Mouse (Mus musculus) thymus, postnatal 10 days (tissue): ENCODE results near the gene B4gat1.
"Not testable (repeated sequence)": the region's sequence is repeated elsewhere in the genome, so short reads cannot be mapped to it uniquely, and the experiment has no call there.

Experiments
- DNase-seq, 2 experiments: peaks; one replicate each; pipeline ENCODE4 v3.0.0; 2021; ENCODE audit warnings: low spot score in 2 of 2

Gene B4gat1

DNA sequence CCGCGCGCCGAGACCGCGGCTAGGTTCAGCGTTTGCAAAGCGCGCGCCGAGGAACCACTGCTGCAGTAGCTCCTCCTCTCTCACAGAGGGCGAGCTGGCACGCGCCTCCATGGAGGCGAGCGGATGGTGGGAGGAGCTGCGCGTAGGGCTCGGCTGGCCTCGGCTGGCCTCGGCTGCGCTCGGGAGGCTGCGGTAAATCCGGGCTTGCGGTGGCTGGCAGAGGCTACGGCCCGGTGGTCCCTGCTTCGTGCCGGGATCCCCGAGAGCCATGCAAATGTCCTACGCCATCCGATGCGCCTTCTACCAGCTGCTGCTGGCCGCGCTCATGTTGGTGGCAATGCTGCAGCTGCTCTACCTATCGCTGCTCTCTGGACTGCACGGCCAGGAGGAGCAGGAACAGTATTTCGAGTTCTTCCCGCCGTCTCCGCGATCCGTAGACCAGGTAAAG lies at the start of gene B4gat1, which contains the start of gene AC124502.3:
B4gat1 (plus strand) TSS at position 118 of the 448 bp plus-strand sequence.
AC124502.3 (plus strand) TSS at position 183 of the 448 bp plus-strand sequence.
- peak; percentile 79 to 82 for DNase-seq

DNA sequence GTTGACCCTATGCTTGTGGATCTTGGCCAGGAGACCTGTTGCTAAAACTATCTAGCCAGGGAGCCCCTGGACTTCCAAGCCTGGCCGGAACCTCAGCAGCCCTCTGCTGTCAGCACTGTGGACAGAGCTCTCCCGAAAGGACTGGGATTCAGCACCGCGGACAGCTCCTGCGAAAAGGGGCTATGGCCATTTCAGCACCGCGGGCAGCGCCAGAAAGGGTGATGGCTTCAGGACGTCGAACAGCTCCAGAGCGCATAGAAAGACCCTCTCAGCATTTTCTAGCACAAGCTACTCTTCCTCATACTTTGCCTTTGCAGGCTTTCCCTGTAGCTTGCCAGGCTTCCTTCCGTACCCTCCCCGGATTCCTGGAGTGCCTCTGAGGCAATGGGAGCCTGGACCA lies 49.6 kb upstream of the B4gat1 start:
- peak; percentile 73 to 96 for DNase-seq

DNA sequence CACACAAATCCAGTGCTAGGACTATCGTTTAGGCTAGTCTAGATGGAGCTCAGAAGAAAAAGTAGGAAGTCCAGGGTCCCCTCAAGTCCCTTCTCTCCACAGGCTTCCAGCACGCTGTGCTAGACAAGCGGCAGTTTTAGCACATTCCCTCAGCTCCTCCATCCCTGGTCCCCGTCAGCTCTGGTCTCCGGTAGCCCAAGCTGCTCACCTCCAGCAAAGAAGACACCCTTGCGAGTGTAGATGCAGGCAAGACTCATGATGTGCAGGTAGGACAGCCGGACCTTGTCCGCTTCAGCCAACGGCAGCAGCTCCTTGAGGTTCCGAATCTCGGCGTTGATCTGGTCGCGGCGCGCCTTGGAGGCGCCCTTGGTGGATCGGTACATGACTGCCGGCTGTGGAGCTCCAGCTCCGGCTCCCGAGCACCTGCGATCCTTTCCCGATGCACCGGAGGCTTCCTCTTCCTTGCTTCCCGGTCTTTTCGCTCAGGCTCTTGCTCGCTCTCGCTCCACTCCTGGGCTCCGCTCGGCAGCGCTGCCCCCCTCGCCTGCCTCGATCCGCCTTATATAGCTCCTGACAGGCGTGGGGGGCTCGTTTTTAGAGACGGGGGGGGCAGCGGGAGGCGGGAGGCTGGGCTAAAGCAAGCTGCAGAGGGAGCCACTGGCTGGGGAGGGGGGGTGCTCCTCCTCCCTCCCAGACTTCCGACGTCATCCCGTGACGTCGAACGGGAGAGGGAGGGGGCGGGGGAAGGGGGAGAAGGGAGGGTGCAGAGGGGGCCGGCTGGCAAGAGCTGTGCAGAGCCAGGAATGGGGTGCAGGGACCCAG lies 49.0 kb upstream of the B4gat1 start:
- no peak for DNase-seq

DNA sequence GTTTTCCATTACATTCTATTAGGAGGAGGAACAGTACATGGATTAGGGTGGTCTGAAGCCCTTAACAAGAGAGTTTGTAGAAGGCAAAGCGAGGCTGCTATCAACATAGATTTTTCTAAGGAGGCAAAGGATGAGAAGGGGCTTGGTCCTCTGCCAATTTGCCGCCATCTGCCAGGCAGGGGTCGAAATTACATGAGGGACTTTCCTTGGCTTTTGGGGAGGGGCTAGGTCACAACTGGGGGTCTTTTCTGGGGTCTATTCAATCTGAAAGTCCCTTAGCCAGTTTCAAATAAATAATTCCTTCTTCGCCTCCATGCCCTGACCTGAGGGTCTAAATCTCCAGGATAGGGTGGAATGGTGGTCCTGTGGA lies 48.4 kb upstream of the B4gat1 start, which contains the start of gene Npas4:
Npas4 (minus strand) TSS at position 61 of the 370 bp plus-strand sequence.
- DNase-seq = no peak

DNA sequence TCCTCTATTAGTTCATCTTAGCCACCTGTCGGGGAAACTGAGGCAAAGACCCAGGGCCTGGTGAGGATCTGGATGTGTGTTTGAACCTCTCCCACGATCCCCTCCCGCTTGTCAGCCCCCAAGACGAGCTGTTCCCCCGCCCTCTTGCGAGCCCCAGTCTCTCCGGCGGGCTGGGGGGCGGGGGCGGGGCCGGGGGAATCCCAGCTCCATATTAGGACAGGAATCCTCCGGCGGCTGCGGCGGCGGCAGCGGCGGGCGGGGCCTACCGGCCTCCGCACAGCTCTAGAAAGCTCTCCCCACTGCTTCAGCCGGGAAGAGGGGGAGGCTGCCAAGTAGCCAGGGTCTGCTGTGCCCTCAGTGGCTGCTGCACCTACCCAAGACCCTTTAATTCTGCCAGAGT lies 47.9 kb upstream of the B4gat1 start:
- no peak for DNase-seq

DNA sequence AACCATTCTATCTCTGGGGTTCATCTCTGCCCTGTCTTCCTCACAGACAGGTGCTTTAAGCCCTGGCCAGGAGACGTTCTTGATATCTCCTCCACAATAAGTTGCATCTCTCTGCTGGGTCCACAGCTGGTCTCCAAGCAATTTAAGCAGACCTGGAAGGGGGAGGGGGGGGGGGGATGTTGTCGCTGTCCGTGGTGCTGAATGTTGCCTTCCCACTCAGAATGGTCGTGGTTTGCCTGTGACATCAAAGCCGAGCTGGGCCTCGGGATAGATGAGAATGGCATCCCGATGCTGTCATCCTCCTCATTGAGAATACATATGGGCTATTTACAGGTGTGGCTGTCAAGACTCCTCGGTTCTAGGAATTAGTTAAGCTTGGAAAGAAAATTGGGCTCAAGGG lies 46.3 kb upstream of the B4gat1 start:
- no peak for DNase-seq

DNA sequence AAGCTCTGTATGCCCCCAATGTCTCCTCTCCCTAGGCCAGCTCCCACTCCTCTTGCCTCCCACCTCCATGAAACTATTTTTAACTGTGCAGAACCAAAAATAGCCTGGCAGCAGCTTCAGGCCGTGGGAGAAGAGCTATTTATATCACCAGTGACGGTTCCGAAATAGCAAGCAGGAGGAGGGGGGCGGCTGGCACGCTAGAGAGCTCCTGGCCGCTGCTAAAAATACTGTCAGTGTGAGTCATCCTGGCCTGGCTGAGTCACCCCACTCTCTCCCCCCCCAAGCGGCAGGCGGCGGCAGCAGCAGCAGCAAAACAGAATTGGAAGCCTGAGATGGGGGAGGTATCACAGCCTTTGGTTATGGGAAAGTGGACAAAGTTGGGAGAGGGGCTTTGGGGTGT lies 45.7 kb upstream of the B4gat1 start:
- no peak for DNase-seq

DNA sequence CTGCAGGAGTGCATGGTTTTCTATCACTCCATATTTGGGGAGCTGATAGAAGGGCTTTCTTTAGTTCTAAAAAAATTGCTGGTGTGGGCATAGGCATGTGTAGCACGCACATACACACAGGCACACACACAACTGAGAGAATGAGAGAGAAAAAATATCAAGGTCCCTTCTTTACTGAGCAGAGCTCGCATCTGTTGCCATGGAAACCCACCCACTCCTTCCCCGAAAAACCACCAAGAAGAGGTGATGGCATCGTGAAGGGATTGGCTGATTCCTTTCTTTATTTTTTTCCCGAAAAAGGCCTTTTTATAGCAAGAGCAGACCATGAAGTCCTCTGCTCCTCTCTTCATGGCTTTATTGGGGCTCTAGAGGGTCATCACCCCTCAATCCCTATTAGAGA lies 44.6 kb upstream of the B4gat1 start:
- no peak for DNase-seq

DNA sequence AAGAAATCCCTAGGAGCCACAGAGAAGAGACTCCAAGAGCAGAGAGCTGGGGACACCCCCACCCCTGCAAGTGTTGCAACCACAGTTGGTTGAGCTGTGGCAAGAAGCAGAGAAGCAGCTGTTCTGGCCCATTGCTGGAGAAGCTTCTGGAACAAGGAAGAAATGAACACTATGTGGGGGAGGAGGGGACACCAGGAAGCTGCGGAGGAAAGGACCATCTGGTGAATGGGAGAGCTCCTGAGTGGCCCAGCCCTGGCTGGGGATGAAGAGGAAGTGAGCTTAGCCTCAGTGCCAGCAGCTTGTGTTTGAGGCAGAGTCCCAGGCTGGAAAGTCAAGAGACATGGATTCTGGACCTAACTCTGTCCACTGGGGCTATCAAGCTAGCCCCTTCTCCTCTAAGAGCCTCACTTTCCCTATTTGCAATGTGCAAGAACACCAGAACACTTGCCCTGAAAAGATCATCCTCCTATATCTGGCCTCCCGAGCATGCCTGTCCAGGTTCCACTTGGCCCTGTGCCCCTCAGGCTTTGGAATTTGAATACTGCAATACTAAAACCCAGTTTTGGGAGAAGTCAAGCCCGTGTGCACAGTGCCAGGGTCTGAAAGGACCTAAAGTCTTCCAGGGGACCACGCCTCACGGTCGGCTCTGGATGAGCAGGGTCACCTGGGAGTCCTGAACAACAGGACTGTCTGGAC lies 39.0 kb upstream of the B4gat1 start:
- no peak for DNase-seq

DNA sequence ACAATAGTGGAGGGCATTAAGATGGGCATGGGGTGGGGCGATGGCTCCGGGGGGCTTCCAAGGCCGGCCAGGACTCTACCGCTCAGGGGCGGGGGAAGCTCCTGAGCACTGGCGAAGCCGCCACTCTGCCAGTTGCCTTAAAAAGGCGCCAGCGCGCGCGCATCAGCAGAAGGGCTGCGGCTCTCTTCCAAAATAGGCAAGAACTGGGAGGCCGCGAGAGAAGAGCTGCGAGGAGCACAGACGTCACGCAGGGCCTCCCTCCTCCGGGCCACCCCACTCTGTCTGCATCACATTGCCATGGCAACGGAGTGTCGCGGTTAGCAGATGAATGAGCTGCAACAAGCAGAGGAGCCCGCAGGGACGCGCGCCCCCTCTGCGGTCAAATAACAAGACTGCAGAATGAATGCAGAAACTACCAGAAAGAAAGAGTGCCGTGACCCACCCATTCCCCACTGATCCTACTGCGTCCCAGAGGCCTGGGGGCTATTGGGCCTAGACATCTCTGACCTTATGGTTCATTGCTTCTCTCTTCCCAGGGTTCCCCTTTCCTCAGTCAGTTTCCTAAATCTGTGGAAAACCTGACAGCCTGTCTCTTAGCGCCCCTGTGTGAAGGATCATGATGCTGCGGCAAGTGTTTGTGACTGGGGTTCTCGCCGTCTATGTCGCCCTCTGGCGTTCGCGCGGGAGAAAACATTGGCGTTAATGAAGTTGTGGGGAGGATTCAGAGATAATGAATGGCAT lies 36.8 kb upstream of the B4gat1 start:
- peak; percentile 84 to 86 for DNase-seq

DNA sequence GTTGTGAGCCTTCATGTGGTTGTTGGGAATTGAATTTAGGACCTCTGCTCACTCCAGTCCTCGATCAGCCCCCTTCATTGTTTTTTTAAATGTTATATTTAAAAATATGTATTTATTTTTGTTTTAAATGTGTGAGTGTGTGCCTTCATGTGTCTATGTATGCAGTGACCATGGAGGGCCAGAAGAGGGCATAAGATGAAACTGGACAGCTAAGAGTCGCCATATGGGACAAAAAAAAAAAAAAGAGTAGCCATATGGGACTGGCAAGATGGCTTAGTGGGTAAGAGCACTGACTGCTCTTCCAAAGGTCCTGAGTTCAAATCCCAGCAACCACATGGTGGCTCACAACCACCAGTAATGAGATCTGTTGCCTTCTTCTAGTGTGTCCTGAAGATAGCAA lies 35.0 kb upstream of the B4gat1 start:
- DNase-seq = not testable (repeated sequence)

DNA sequence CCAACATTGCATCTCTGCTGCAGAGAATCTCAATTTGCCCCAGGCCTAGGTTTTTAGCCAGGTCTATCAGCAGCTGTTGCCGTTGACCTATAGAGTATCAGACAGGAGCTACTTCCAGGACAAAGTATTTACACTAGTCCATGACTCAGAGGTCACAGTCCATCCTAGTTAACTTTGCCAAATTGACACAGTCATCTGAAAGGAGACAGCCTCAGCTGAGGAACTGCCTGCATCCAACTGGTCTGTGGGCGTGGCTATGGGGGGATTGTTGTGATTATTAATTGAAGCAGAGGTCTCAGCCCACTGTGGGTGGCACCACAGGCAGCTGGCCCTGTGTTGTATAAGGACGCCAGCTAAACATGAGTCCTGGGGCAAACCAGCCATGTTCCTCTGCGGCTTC lies 33.7 kb upstream of the B4gat1 start:
- no peak for DNase-seq

DNA sequence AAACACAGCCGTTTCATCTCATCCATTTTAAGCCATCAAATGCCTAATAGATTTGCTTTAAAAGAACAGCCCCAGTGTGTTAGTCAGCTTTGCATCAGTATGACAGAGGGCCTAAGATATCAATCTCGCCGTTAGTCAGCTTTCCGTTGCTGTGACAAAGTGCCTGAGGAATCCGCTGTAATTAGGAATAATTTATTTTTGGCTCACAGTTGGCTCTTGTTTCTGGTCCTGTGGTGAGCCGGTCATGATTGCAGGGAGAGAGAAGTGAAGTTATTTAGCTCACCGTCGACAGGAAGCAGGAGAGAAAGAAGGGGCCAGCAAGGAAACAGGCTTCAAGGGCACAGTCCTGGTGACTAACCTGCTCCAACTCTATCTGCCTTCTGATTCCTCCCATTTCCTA lies 25.5 kb upstream of the B4gat1 start:
- DNase-seq = no peak

DNA sequence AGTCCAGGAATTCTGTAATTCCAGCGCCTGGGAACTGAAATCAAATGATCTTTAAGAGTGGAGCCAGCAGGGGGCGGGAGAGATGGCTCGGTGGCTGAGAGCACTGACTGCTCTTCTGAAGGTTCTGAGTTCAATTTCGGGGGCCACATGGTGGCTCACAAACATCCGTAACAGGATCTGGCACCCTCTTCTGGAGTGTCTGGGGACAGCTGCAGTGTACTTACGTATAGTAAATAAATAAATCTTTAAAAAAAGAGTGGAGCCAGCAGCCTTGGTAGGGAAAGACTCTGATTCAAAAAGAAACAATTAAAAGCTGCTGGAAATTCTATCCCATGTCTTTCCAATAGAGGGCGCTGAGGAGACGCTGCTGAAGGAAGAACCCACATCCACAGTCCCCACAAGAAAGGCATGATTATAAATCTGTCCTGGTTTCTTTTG lies 23.6 kb upstream of the B4gat1 start:
- DNase-seq = peak in 1 of 2 experiments; percentile 28

DNA sequence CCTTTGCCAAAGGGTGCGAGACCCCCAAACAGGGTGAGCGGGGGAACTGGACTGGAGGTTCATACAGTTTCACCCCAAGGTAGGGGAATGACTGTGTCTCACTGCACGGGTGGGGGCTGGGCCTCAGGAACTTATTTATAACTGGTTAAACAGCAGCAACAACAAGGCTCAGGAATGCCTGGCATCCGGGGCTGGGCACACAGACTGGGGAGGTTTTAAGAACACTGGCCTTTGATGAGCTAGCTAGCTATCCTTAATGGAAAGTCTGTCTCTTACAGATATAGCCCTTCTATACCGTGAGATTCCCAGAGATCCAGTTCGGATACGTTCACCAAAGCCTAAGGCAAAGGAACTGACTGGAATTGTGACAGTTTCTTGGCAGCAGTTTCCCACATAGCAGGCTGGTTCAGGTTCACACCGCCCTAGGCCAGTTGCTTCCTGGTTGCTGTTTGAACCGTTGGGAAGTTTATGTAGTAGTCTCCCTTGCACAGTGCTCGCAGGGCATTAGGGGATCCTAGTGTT lies 22.3 kb upstream of the B4gat1 start:
- DNase-seq = no peak

DNA sequence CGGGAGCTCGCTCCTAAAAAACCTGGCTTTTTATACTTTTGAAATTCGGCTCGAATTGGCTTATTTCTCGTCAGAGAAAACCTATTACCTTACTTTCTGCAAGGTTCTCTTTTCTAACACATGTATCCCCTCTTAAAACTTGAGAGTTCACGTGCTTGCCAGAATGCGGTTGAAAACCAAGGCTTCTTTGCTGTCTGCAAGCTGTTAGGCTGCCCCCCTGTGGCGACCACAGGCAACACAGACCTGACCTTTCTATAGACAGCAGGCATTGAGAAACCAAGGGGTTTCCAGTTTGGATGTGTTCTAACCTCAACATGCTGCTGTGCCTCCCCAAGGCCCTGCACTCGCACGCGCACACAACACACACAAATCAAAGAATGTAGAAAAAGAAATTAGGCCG lies 21.8 kb upstream of the B4gat1 start:
- DNase-seq = peak; percentile 48 to 80

DNA sequence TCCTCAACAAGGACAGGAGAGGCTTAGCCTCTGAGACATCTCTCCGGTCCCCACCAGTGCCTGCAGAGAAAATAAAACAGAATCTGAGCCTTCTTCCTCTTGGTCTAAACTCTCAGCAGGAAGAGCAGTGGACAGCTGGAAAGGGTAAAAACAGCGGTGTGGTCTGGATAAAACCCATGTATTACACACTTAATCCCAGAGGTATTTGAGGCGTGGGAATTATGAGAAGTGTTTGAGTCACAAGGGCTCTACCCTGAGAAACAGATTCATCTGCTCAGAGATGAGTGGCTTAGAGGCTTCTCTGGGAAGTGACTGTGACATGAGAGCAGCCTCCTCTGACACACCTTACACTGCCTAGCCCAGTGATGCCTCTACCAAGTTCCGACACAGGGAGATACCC lies 21.0 kb upstream of the B4gat1 start:
- DNase-seq = no peak

DNA sequence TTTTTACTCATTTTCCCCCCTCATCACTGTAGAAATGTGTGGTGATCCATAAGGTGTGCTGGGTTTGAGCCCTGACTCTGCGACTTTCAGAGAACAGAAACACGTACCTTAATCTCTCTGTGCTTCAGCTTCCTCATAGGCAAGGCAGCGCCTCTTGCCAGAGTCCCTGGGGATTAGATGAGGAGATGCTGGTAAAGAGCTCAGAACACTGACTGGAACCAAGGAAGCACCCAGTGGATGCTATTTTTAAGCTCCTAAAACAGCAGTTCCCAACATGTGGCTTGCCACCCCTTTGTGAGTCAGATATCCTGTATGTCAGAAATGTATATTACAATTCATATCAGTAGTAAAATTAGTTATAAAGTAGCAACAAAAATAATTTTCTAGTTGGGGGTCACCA lies 20.4 kb upstream of the B4gat1 start:
- DNase-seq = no peak

DNA sequence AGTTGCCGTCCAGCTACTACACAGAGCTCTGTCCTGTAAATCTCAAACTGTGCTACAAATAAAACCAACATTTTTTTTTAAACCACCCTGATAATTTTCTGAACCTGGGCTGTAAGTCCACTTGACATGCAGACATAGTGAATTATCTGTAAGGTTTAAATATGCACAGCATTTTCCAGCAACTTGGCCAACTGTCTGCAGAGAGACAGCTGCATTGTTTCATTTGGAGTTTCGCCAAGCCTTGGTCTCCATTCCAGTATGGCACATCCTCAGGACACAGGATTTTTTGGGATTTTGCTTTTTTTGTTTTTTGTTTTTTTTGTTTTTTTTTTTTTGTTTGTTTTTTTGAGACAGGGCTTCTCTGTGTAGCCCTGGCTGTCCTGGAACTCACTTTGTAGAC lies 17.2 kb upstream of the B4gat1 start:
- DNase-seq = no peak

DNA sequence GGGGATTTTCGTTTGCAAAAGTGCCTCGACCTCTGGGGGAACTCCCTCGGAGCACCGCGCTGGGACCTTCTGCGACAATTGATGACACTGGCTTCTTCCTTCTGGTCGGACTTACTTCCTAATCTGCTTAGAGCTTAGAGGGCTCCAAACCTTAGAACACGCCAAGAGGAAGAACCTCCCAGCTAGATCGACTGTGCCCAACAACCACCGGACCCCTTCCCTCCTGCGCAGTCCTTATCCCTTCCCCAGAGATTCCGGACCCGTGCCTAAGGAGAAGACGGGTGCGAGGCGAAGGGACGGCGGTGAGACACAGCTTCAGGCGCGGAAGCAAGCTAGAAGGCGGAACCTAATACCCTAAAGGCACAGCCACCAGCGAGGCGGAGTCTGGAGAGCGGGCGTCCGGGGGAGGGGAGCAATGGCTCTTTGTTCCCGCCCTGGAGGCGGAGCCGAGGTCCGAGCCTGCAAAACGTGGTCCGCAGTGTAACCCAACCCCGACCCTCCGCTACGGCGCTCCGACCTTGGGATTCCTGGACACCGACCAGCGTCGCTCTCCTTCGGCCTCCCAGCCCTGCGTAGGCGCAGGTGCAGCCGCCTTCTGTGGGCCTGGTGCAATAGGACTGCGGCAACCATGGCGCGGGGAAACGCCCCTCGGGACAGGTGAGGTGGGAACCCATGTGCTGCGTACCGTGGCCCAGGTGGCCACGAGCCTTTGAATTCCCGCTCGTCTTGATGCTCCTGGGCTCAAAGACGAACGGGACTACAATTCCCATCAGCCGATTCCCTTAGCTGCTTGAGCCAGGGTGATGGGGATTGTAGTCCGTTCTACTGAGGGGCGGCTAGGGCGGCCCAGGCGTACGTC lies 14.8 kb upstream of the B4gat1 start, which contains the start of gene Slc29a2:
Slc29a2 (plus strand) TSS at position 240 of the 859 bp plus-strand sequence.
- DNase-seq = peak; percentile 73 to 77

DNA sequence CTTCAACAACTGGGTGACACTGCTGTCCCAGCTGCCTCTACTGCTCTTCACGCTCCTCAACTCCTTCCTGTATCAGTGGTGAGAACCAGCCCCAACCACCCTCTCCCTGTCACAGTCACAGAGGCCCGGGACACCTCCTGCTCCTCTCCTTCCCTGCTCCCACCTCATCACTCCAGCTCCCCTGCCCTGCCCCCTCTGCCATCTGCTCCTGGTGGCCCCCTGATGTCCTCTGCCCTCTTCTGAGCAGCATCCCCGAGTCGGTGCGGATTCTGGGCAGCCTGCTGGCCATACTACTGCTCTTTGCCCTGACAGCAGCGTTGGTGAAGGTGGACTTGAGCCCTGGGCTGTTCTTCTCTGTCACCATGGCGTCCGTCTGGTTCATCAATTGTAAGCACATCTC lies 12.5 kb upstream of the B4gat1 start:
- DNase-seq = no peak
